Mouse (Mus musculus) heart, postnatal 14 days (tissue): Measurements from ENCODE around the gene Afap1. TPM values are rescaled to one million over a fixed set of nuclear protein-coding genes. Genes with fewer than 3 reads are reported as not detected.

Experiments used
- DNase-seq, 2 experiments: peaks; one replicate each; pipeline ENCODE4 v3.0.0; 2021 to 2022
- intact Hi-C: fragments of 180-260 bp; cut with DNase I; formaldehyde crosslinking; loops from one replicate; pipeline ENCODE4 v1.15.1; 2025
- total RNA-seq, 2 experiments: library from RNA; stranded (reverse); gene quantifications; 2 replicates each; pipeline ENCODE4 v1.2.3; 2021

The Afap1 gene
- total RNA-seq, 2 experiments from 2014 or later = 28.3 to 28.7 TPM

GRCm38 (mm10) chr5:35894295-35895047 is 1.4 kb downstream of the Afap1 start:
- DNase-seq = peak; percentile 49 to 51
- intact Hi-C loops = loop anchor here (5.0 kb wide), 1 partner anchor 33 kb away; no protein-coding TSS in a partner anchor

DNA sequence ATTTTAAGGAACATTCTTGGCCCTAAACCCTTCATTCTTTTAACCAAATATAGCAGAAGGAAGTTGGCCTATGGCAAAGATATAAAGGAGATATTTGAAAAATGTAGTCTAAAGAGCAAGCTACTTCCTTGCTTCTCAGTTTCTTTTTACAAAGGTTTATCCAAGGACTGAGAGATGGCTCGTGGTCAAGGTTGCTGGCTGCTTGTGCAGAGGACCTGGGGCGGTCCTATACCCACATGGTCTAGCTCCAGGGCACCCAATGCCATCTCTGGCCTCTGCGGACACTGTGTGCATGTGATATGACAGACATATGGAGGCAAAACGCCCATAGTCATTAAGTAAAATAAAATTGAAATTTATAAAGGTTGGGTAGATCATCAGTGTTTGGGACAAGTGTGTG is 2.8 kb downstream of the Afap1 start:
- DNase-seq = no peak
- intact Hi-C loops = no loop called here

- intact Hi-C loops = no loop called here
- DNase-seq = no peak
Observed at GRCm38 (mm10) chr5:35896556-35896955, 3.4 kb downstream of the Afap1 start.

- DNase-seq = no peak
- intact Hi-C loops = no loop called here
Observed at GRCm38 (mm10) chr5:35897147-35897546, 4.0 kb downstream of the Afap1 start.

DNA sequence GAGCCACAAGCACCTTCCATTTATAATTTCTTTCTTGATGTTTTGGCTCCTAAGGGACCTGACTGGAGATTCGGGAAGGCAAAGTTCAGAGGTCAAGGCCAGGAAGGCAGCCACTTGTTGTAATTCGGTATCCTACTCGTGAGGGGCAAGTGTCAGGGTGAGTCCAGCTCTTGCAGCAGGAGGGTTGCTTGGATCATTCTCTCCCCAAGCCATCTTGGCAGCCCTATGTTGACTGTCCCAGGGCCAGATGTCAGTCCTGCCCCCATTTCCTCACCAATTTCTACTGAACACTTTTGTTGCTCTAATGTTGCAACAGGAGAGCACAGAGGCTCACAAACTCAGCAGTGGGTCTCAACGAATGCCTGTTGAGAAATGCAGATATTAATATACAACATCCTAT is 5.0 kb downstream of the Afap1 start:
- no peak for DNase-seq
- intact Hi-C loops = no loop called here

GRCm38 (mm10) chr5:35898994-35899393 is 5.9 kb downstream of the Afap1 start:
- intact Hi-C loops = no loop called here
- DNase-seq = no peak

GRCm38 (mm10) chr5:35900401-35901225 is 7.5 kb downstream of the Afap1 start:
- intact Hi-C loops = no loop called here
- no peak for DNase-seq

DNA sequence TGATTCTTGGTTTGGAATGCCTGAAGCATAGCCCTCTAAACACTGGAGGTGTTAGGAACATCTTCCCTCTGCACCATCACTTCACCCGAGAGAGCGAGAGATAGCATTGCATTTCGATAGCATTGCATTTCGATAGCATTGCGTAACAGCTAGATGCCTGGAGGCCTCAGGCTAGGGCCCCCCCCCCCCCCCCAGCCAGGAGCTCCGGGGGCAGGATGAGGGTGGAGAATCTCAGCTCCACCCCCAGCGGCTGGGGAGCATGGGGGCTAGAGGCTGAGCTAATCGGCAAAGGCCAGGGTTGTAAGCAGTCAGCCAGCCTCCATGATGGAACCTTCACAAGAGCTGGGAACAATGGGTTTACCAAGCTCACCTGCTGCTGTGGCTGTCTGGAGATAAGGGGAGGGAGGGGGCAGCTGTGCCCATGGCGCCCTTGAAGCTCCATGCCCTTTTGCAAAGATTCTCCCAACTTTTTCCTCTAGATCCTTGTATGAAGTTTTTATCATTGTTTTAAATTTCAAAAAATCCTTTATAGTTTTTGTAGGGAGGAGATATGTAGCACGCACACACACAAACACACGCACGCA is 8.2 kb downstream of the Afap1 start:
- intact Hi-C loops = no loop called here
- DNase-seq = no peak

DNA sequence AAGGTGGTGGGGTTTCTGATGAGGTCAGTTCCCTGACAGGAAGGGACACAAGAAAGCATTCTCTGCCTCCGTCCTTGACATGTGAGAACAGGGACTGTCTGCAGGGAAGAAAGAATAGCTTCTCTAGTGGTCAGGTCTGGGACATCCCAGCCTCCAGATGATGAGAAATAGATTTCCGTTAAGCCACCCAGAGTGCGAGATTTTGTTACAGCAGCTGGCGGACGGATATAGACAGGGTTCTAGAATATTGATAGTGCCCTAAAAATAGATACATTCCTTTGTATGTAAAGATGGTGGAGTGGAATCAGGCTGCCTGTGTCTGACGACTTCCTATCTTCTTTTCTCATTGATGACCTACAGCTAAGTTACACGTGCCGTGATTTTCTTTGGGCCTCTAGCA is 10.3 kb downstream of the Afap1 start:
- intact Hi-C loops = no loop called here
- no peak for DNase-seq

GRCm38 (mm10) chr5:35905283-35905682 is 12.2 kb downstream of the Afap1 start:
- no peak for DNase-seq
- intact Hi-C loops = no loop called here

DNA sequence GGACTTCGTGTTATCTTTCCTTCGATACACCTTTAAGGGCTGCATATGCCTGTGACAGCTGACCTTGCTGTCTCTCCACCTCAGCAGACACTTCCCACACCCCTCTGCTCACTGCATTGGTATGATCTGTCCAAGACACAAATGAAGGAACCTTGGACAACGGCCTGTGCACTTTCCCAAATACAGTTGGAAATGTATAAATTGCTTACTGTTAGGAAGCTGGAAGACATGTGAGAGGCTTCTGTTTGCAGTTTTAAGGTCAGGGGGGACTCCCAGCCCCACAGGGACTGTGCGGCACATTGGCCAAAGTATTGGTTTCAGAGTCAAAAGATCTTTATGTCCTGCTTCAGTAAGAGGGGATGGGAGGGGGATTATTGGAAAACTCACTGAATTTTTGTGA is 14.0 kb downstream of the Afap1 start:
- intact Hi-C loops = no loop called here
- DNase-seq = no peak

GRCm38 (mm10) chr5:35907633-35908426 is 14.7 kb downstream of the Afap1 start:
- peak; percentile 56 to 75 for DNase-seq
- intact Hi-C loops = no loop called here

DNA sequence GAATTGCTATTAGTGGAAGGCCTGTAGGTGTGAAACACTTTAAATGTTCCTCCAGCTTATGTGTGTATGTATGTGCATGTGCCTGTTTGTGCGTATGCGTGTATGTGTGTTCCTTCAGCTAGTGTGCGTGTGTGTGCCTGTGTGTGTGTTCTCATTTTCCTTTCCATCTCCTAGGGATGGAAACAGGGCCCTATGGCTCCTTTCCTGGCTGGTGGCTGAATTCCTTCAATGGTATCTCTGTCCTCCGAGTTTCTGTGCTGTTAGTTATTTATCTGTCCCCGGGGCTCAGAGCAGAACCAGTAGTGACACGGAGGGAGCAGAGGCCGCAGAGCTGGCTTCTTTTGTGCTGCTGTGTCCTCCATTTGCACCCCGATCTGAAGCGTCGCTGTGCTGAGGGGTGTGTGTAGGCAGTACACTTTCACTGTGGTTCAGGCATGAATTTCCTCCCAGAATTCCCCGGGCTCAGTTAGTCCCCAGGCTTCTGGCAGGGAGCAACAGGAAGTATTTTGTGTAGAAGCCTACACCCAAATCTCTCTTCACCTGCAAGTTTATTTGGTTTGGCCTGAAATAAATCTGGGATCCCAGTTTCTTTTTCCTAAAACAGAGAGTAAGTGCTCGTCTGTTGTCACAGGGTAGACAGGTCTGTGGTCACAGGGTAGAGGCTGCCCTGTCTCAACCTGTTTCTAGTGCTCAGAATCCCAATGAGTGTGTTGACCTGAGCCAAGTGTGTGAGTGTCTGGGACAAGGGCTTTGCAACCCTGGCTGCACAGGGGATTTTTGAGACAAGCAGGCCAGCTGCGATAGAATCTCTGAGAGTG is 15.7 kb downstream of the Afap1 start:
- intact Hi-C loops = no loop called here
- DNase-seq = peak; percentile 27 to 43

- no peak for DNase-seq
- intact Hi-C loops = no loop called here
Observed at GRCm38 (mm10) chr5:35915629-35916300, 22.6 kb downstream of the Afap1 start.

DNA sequence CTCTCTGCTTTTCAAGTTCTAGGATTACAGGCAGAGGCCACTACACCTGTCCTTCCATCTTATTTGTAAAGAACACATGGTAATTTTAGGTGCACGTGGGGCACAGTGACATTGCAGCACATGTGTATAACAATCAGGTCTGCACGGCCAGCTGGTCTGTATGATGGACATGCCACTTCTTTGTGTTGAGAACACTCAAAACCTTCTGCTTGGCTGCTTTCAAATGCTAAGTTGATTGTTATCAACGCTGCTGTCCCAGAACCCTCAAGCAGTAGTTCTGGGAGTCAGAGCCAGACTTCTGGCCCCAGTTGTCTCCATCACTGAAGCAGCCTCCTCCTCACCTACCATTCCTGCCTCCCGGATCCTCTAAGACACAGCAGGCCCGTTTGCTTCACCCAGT is 23.5 kb downstream of the Afap1 start:
- no peak for DNase-seq
- intact Hi-C loops = no loop called here

DNA sequence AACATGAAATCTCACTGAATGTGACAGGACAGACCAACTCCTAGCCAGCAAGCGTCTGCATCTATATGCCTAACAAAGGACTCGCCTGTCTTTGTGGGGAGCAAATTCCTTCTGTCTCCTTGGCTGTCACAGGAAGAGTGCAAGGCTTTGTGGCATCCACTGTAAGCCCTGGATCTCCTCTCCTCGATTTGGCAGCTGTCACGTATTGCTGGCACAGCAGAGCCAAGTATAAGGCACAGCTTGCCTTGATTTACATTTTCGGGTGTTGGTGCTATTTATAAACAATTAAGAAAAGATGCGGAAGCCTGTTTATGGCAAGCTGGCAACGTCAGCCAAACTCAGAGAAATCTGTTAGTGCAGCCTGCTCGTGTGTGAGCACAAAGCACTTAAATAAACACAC is 25.3 kb downstream of the Afap1 start:
- DNase-seq = no peak
- intact Hi-C loops = no loop called here

- intact Hi-C loops = no loop called here
- no peak for DNase-seq
Observed at GRCm38 (mm10) chr5:35920076-35920475, 27.0 kb downstream of the Afap1 start.

- no peak for DNase-seq
- intact Hi-C loops = no loop called here
Observed at GRCm38 (mm10) chr5:35920557-35920956, 27.4 kb downstream of the Afap1 start.

DNA sequence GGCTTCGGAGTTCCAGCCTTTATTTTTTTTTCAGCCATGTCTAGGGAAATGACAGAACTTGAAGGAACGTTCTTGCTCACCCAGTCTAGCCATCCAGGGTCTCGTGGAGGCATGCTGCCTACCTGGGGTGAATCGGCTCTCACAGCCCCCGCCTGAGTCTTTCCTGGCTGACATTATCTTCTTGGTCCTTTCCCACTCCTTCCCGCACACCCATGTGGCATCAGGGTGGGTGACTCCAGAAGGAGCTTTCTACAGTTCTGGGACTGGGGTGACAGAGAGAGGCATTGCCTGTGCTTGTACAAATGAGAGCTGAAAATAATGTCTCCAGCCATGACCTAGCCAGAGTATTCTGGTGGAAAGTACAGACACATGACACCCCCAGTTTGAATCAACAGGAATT is 28.0 kb downstream of the Afap1 start:
- DNase-seq = no peak
- intact Hi-C loops = no loop called here
